9 mouse cellular contexts compared by ENCODE assay signal in genomic region chr9:37146603-37147358, GRCm38 (mm10). TPM values are rescaled to one million over a fixed set of nuclear protein-coding genes. Genes with fewer than 3 reads are reported as not detected.
DNase-seq lines count a peak whose midpoint lies in the region; ATAC-seq lines count a peak whose summit lies in the region.
"Had no signal": no experiment of that assay in that cellular context is flagged by ENCODE, and none has a peak within 500 bp of the region (broad histone marks: within the 10 kb centered on the region; RNA-seq: fewer than 3 reads in every experiment).

No protein-coding gene starts in this region.

- H3K4me1 ChIP-seq in embryonic facial prominence, embryonic 14.5 days (ENCODE audit: control insufficient read depth, insufficient read depth, low read length): peaks cover 29% of the 10 kb centered on the region
- H3K4me1 ChIP-seq in midbrain, embryonic 11.5 days (ENCODE audit: control insufficient read depth, insufficient read depth, low read length): peaks cover 31% of the 10 kb centered on the region
- H3K4me1 ChIP-seq in stomach, embryonic 14.5 days (ENCODE audit: control insufficient read depth, insufficient read depth, low read length): peaks cover 21% of the 10 kb centered on the region

- intact Hi-C loops in left cerebral cortex, postnatal 4 days (cut with DNase I): loop anchor here (5.0 kb wide), 1 partner anchor 174 kb away; no protein-coding TSS in a partner anchor

- peak overlapping the region; percentile 90 for H3K9ac ChIP-seq in embryonic facial prominence, embryonic 14.5 days (ENCODE audit: low read depth, low read length)
- H3K9ac ChIP-seq in midbrain, embryonic 11.5 days (ENCODE audit: low read length): peak overlapping the region; percentile 99
- H3K9ac ChIP-seq in stomach, embryonic 14.5 days (replicated peaks; ENCODE audit: low read depth, low read length): peak overlapping the region; percentile 85

- H3K9me3 ChIP-seq in embryonic facial prominence, embryonic 14.5 days (ENCODE audit: control insufficient read depth, low read length): no peaks in the 10 kb centered on the region
- H3K9me3 ChIP-seq in midbrain, embryonic 11.5 days (ENCODE audit: control insufficient read depth, low read length): no peaks in the 10 kb centered on the region
- no peaks in the 10 kb centered on the region for H3K9me3 ChIP-seq in stomach, embryonic 14.5 days (ENCODE audit: control insufficient read depth, low read depth, low read length)

- H3K27ac ChIP-seq in embryonic facial prominence, embryonic 14.5 days (replicated peaks; ENCODE audit: low read depth, low read length): peak overlapping the region; percentile 97
- H3K27ac ChIP-seq in midbrain, embryonic 11.5 days (ENCODE audit: low read depth, low read length): peak overlapping the region; percentile 95
- peak overlapping the region; percentile 98 for H3K27ac ChIP-seq in stomach, embryonic 14.5 days (ENCODE audit: low read length)

- no peaks in the 10 kb centered on the region for H3K36me3 ChIP-seq in embryonic facial prominence, embryonic 14.5 days (ENCODE audit: control insufficient read depth, insufficient read depth, low read length)
- no peaks in the 10 kb centered on the region for H3K36me3 ChIP-seq in midbrain, embryonic 11.5 days (ENCODE audit: control insufficient read depth, insufficient read depth, low read length)
- H3K36me3 ChIP-seq in stomach, embryonic 14.5 days (ENCODE audit: control insufficient read depth, insufficient read depth, low read length): no peaks in the 10 kb centered on the region

- ATAC-seq in embryonic facial prominence, embryonic 14.5 days (ENCODE audit: low read depth): peak; percentile 87
- peak; percentile 90 for ATAC-seq in midbrain, embryonic 11.5 days (ENCODE audit: low FRiP score)
- ATAC-seq in stomach, embryonic 14.5 days (ENCODE audit: insufficient number of reproducible peaks, insufficient read depth, low FRiP score, low read depth): peak; percentile 83

- peak; percentile 78 for DNase-seq in 3134 (ENCODE audit: extremely low read depth, insufficient read length, low spot score)
- peak; percentile 83 for DNase-seq in adrenal gland, postnatal 14 days
- peak; percentile 93 for DNase-seq in embryonic facial prominence, embryonic 14.5 days (ENCODE audit: low spot score)
- peak; percentile 57 for DNase-seq in heart, adult 8-10 months (ENCODE audit: low spot score)
- DNase-seq in kidney, adult 18-20 months: peak; percentile 72
- DNase-seq in left cerebral cortex, postnatal 4 days: peak; percentile 70
- DNase-seq in midbrain, embryonic 11.5 days (ENCODE audit: low spot score, missing footprints): peak; percentile 96

- peak overlapping the region; percentile 93 for H3K4me2 ChIP-seq in embryonic facial prominence, embryonic 14.5 days (ENCODE audit: low read depth, low read length)
- H3K4me2 ChIP-seq in midbrain, embryonic 11.5 days: peak overlapping the region; percentile 94
- peak overlapping the region; percentile 56 for H3K4me2 ChIP-seq in stomach, embryonic 14.5 days (replicated peaks; ENCODE audit: low read depth, low read length)

- WGBS in embryonic facial prominence, embryonic 14.5 days: under 1% methylated on average over 28 of the region's 75 CpGs
- under 1% methylated on average over 57 of the region's 75 CpGs for WGBS in midbrain, embryonic 11.5 days
- WGBS in stomach, embryonic 14.5 days: 1% methylated on average over 66 of the region's 75 CpGs

- peak overlapping the region; percentile 76 for H3K4me3 ChIP-seq in embryonic facial prominence, embryonic 14.5 days (ENCODE audit: low read depth, low read length)
- H3K4me3 ChIP-seq in midbrain, embryonic 11.5 days (ENCODE audit: low read depth, low read length): peak overlapping the region; percentile 67
- peak overlapping the region; percentile 72 for H3K4me3 ChIP-seq in stomach, embryonic 14.5 days (ENCODE audit: low read depth, low read length)

- H3K27me3 ChIP-seq in embryonic facial prominence, embryonic 14.5 days (replicated peaks; ENCODE audit: control insufficient read depth, insufficient read depth, low read length): peaks cover 31% of the 10 kb centered on the region
- H3K27me3 ChIP-seq in midbrain, embryonic 11.5 days (ENCODE audit: control insufficient read depth, insufficient read depth, low read length): no peaks in the 10 kb centered on the region
- H3K27me3 ChIP-seq in stomach, embryonic 14.5 days (ENCODE audit: control insufficient read depth, insufficient read depth, low read length): no peaks in the 10 kb centered on the region

RNA-seq across cellular contexts. Expression of gene Pknox2, which starts 0.4 kb away (rescaled TPM):
- total RNA-seq in adrenal gland, postnatal 14 days (2021): 2.5 and 3.4 TPM in 2 replicates
- polyA plus RNA-seq in embryonic facial prominence, embryonic 14.5 days (2014; fragmentation: Nextera tagmentation; extraction: Ambion mirVana): 9.5 and 10.6 TPM in 2 replicates
- total RNA-seq in heart, adult 8-10 months (2022): 1 to 10 TPM; 8.3 to 10.0 (median 9.8) TPM
- 10 to 100 TPM; 51.8 to 54.2 TPM for total RNA-seq in left cerebral cortex, postnatal 4 days (2021)
- 20.2 and 20.3 TPM in 2 replicates for polyA plus RNA-seq in midbrain, embryonic 11.5 days (2014; fragmentation: Nextera tagmentation; extraction: Ambion mirVana)
- polyA plus RNA-seq in stomach, embryonic 14.5 days (2014; fragmentation: Nextera tagmentation; extraction: Ambion mirVana): 6.1 and 7.5 TPM in 2 replicates
- total RNA-seq: MEL had no signal

Comparison
In these comparisons a context has a peak if more than half of its experiments do, and no peak if none do; other contexts are left out.
1. Peak in every context shown above with its lines: DNase-seq, ATAC-seq, H3K4me3 ChIP-seq and H3K27ac ChIP-seq.
2. RNA of gene Pknox2, which starts 0.4 kb away (total RNA-seq): 51.8 to 54.2 TPM in left cerebral cortex, postnatal 4 days; 8.3 to 10.0 TPM in heart, adult 8-10 months and 2.5 to 3.4 TPM in adrenal gland, postnatal 14 days; every median in the first group is over 4 times any median in the second.